Mouse (Mus musculus): ENCODE measurements at regions not wholly inside any gene's neighbourhood (a gene's known extent, or its start where the extent isn't known, plus 50 kb on each side); places are given as distances from the start of the nearest gene placed in this dataset.

DNA sequence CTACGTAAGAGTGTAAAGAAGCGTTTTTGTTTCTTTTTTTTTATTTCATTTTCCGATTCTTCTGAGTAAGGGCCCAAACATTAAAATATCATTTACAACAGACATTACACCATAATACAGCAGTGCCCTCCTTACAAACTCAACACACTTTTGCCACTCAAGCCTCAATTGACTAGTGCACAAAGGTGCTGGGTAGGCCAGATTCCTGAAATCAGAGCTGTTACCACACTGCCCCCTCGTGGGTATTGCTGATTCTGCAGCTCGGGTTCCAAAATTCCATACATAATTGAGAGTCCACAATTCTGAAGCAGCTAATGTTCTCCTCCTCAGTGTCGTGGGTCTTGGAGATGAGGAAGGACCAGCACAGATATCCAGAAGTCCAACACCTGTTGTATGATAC is 82.5 kb upstream of the Lmcd1 start:
- no peak for TF ChIP-seq CTCF (IDR thresholded peaks at IDR 0.05; ENCODE audit: low read depth, low read length)
- TF ChIP-seq POLR2A (IDR thresholded peaks at IDR 0.05; ENCODE audit: borderline replicate concordance, low read depth, low read length): no peak
